Mouse (Mus musculus): Measurements from ENCODE around the gene Itga4. TPM values are rescaled to one million over a fixed set of nuclear protein-coding genes. Genes with fewer than 3 reads are reported as not detected.
A peak's percentile ranks its signal among the peaks of the same experiment; 100 is the strongest.

Itga4 gene
- total and polyA plus RNA-seq, 3 experiments, result 22.7 to 97.5 (median 48.9) TPM

- Histone ChIP-seq H3K9me3 (replicated peaks; ENCODE audit: insufficient read depth, low read length) (no peaks in the 10 kb centered on the region), H3K36me3 (ENCODE audit: control insufficient read depth in 1 of 2, insufficient read depth in 2 of 2, low read length in 2 of 2) (peaks cover 6 to 40% of the 10 kb centered on the region in 2 experiments), H3K4me1 (ENCODE audit: control insufficient read depth in 1 of 2, insufficient read depth in 2 of 2, low read length in 2 of 2) (peaks cover 26 to 28% of the 10 kb centered on the region in 2 experiments), H3K9ac (ENCODE audit: control insufficient read depth, low read depth, low read length, poor library complexity, severe bottlenecking) (peak overlapping the region; percentile 74), H3K27ac (ENCODE audit: control insufficient read depth, low read depth, low read length) (peak overlapping the region; percentile 96), H3K27me3 (ENCODE audit: control insufficient read depth in 1 of 2, insufficient read depth in 2 of 2, low read length in 2 of 2) (no peaks in the 10 kb centered on the region), H3K79me2 (ENCODE audit: control insufficient read depth, insufficient read depth, low read length, poor library complexity) (peaks cover 36% of the 10 kb centered on the region), H3K4me3 (ENCODE audit: control insufficient read depth in 1 of 2, insufficient read depth in 1 of 2, low read depth in 2 of 2, low read length in 2 of 2) (peak overlapping the region; percentile 86 to 89)
- no peak for DNase-seq (ENCODE audit: low read depth, low spot score)
- TF ChIP-seq USF1 (IDR thresholded peaks at IDR 0.05; ENCODE audit: low read depth, low read length) (no peak), TAL1 (IDR thresholded peaks at IDR 0.05; ENCODE audit: low read length) (0 out of 2 replicates have a peak, but pooled peaks have one; percentile 18)
Observed at GRCm38 (mm10) chr2:79256001-79256339, 744 bp downstream of the Itga4 start.

- Histone ChIP-seq H3K9me3 (replicated peaks; ENCODE audit: insufficient read depth, low read length) (no peaks in the 10 kb centered on the region), H3K4me3 (ENCODE audit: control insufficient read depth in 1 of 2, insufficient read depth in 1 of 2, low read depth in 2 of 2, low read length in 2 of 2) (peak overlapping the region; percentile 86 to 89), H3K9ac (ENCODE audit: control insufficient read depth, low read depth, low read length, poor library complexity, severe bottlenecking) (peak overlapping the region; percentile 74), H3K27ac (ENCODE audit: control insufficient read depth, low read depth, low read length) (peak overlapping the region; percentile 96), H3K4me1 (ENCODE audit: control insufficient read depth in 1 of 2, insufficient read depth in 2 of 2, low read length in 2 of 2) (peaks cover 25% of the 10 kb centered on the region in 2 experiments), H3K79me2 (ENCODE audit: control insufficient read depth, insufficient read depth, low read length, poor library complexity) (peaks cover 38% of the 10 kb centered on the region), H3K27me3 (ENCODE audit: control insufficient read depth in 1 of 2, insufficient read depth in 2 of 2, low read length in 2 of 2) (no peaks in the 10 kb centered on the region), H3K36me3 (ENCODE audit: control insufficient read depth in 1 of 2, insufficient read depth in 2 of 2, low read length in 2 of 2) (peaks cover 8 to 40% of the 10 kb centered on the region in 2 experiments)
- TF ChIP-seq HCFC1 (IDR thresholded peaks at IDR 0.05; ENCODE audit: low read depth, low read length), result no peak
- TF ChIP-seq EP300 (IDR thresholded peaks at IDR 0.05; ENCODE audit: low read depth in 1 of 2, low read length in 2 of 2), result peak in 1 of 2 experiments; percentile 5; a peak in 1 of 4 replicates
- TF ChIP-seq TBP (IDR thresholded peaks at IDR 0.05; ENCODE audit: low read depth, low read length), result 0 out of 2 replicates have a peak, but pooled peaks have one; percentile 26
- peak; percentile 66 for DNase-seq (ENCODE audit: low read depth, low spot score)
Observed at GRCm38 (mm10) chr2:79256376-79256775, 1.1 kb downstream of the Itga4 start.

GRCm38 (mm10) chr2:79256880-79257279, 1.7 kb downstream of the Itga4 start:
- peak overlapping the region; percentile 96 for H3K27ac ChIP-seq (ENCODE audit: control insufficient read depth, low read depth, low read length)
- H3K4me1 ChIP-seq (ENCODE audit: control insufficient read depth in 1 of 2, insufficient read depth in 2 of 2, low read length in 2 of 2), result peaks cover 24 to 26% of the 10 kb centered on the region in 2 experiments
- H3K27me3 ChIP-seq (ENCODE audit: control insufficient read depth in 1 of 2, insufficient read depth in 2 of 2, low read length in 2 of 2), result no peaks in the 10 kb centered on the region
- H3K4me3 ChIP-seq (ENCODE audit: control insufficient read depth in 1 of 2, insufficient read depth in 1 of 2, low read depth in 2 of 2, low read length in 2 of 2), result peak overlapping the region; percentile 86 to 89
- peaks cover 42% of the 10 kb centered on the region for H3K79me2 ChIP-seq (ENCODE audit: control insufficient read depth, insufficient read depth, low read length, poor library complexity)
- peak overlapping the region; percentile 74 for H3K9ac ChIP-seq (ENCODE audit: control insufficient read depth, low read depth, low read length, poor library complexity, severe bottlenecking)
- H3K36me3 ChIP-seq (ENCODE audit: control insufficient read depth in 1 of 2, insufficient read depth in 2 of 2, low read length in 2 of 2), result peaks cover 12 to 43% of the 10 kb centered on the region in 2 experiments
- DNase-seq (ENCODE audit: low read depth, low spot score), result peak; percentile 85
- peak; percentile 30; the same call in 1 of the 2 replicates for TF ChIP-seq CHD1 (IDR thresholded peaks at IDR 0.05; ENCODE audit: low read depth, low read length)
- TF ChIP-seq MAX (IDR thresholded peaks at IDR 0.05; ENCODE audit: low read length), result peak; percentile 64
- TF ChIP-seq MXI1 (IDR thresholded peaks at IDR 0.05; ENCODE audit: low read depth, low read length), result peak; percentile 68
- TF ChIP-seq TBP (IDR thresholded peaks at IDR 0.05; ENCODE audit: low read depth, low read length), result peak; percentile 75
- TF ChIP-seq POLR2AphosphoS2 (IDR thresholded peaks at IDR 0.05; ENCODE audit: low read length), result peak; percentile 52
- peak; percentile 96 for TF ChIP-seq MYC (IDR thresholded peaks at IDR 0.05; ENCODE audit: low read depth, low read length)
- peak; percentile 70; the same call in 1 of the 2 replicates for TF ChIP-seq SIN3A (IDR thresholded peaks at IDR 0.05; ENCODE audit: low read length)
- TF ChIP-seq NRF1 (IDR thresholded peaks at IDR 0.05; ENCODE audit: insufficient read depth, low read depth, low read length, poor library complexity, severe bottlenecking), result no peak
- TF ChIP-seq BHLHE40 (IDR thresholded peaks at IDR 0.05; ENCODE audit: borderline replicate concordance, low read depth, low read length), result no peak
- peak; percentile 31; the same call in 1 of the 2 replicates for TF ChIP-seq TCF12 (IDR thresholded peaks at IDR 0.05; ENCODE audit: low read depth, low read length)
- TF ChIP-seq RCOR1 (IDR thresholded peaks at IDR 0.05; ENCODE audit: low read depth, low read length), result no peak
- peak; percentile 50; the same call in 1 of the 2 replicates for TF ChIP-seq ETS1 (IDR thresholded peaks at IDR 0.05; ENCODE audit: low read depth, low read length)
- TF ChIP-seq NELFE (IDR thresholded peaks at IDR 0.05; ENCODE audit: low read depth, low read length), result peak; percentile 38; the same call in 1 of the 2 replicates
- no peaks in the 10 kb centered on the region for H3K9me3 ChIP-seq (replicated peaks; ENCODE audit: insufficient read depth, low read length)

All from MEL (cell line).